Mouse (Mus musculus): ENCODE measurements at regions not wholly inside any gene's neighbourhood (a gene's known extent, or its start where the extent isn't known, plus 50 kb on each side); places are given as distances from the start of the nearest gene placed in this dataset.

- no peak for ATAC-seq (replicated peaks; ENCODE audit: poor library complexity)
Measured at GRCm38 (mm10) chr2:115297463-115297862, 284.1 kb upstream of the BC052040 start.

GRCm38 (mm10) chr2:115307248-115307647, 274.3 kb upstream of the BC052040 start:
- no peak for ATAC-seq (replicated peaks; ENCODE audit: poor library complexity)

GRCm38 (mm10) chr2:115309856-115310631, 271.5 kb upstream of the BC052040 start:
- ATAC-seq (replicated peaks; ENCODE audit: poor library complexity) = no peak

GRCm38 (mm10) chr2:115318551-115318950, 263.0 kb upstream of the BC052040 start:
- no peak for ATAC-seq (replicated peaks; ENCODE audit: poor library complexity)

- no peak for ATAC-seq (replicated peaks; ENCODE audit: poor library complexity)
Measured at GRCm38 (mm10) chr2:115322582-115322981, 258.9 kb upstream of the BC052040 start.

- no peak for ATAC-seq (replicated peaks; ENCODE audit: poor library complexity)
Measured at GRCm38 (mm10) chr2:115326526-115326925, 255.0 kb upstream of the BC052040 start.

GRCm38 (mm10) chr2:115338178-115338577, 243.3 kb upstream of the BC052040 start:
- no peak for ATAC-seq (replicated peaks; ENCODE audit: poor library complexity)

- ATAC-seq (replicated peaks; ENCODE audit: poor library complexity) = no peak
Measured at GRCm38 (mm10) chr2:115339034-115339433, 242.5 kb upstream of the BC052040 start.

GRCm38 (mm10) chr2:115342360-115342759, 239.2 kb upstream of the BC052040 start:
- no peak for ATAC-seq (replicated peaks; ENCODE audit: poor library complexity)

GRCm38 (mm10) chr2:115346551-115346950, 235.0 kb upstream of the BC052040 start:
- no peak for ATAC-seq (replicated peaks; ENCODE audit: poor library complexity)

- no peak for ATAC-seq (replicated peaks; ENCODE audit: poor library complexity)
Measured at GRCm38 (mm10) chr2:115348263-115348662, 233.3 kb upstream of the BC052040 start.

GRCm38 (mm10) chr2:115371072-115371471, 210.4 kb upstream of the BC052040 start:
- ATAC-seq (replicated peaks; ENCODE audit: poor library complexity) = no peak

- no peak for ATAC-seq (replicated peaks; ENCODE audit: poor library complexity)
Measured at GRCm38 (mm10) chr2:115375336-115375735, 206.2 kb upstream of the BC052040 start.

- ATAC-seq (replicated peaks; ENCODE audit: poor library complexity) = no peak
Measured at GRCm38 (mm10) chr2:115384414-115385180, 196.9 kb upstream of the BC052040 start.

- ATAC-seq (replicated peaks; ENCODE audit: poor library complexity) = no peak
Measured at GRCm38 (mm10) chr2:115385207-115386168, 196.0 kb upstream of the BC052040 start.

- no peak for ATAC-seq (replicated peaks; ENCODE audit: poor library complexity)
Measured at GRCm38 (mm10) chr2:115391575-115391974, 189.9 kb upstream of the BC052040 start.

GRCm38 (mm10) chr2:115392082-115392762, 189.3 kb upstream of the BC052040 start:
- ATAC-seq (replicated peaks; ENCODE audit: poor library complexity) = no peak

GRCm38 (mm10) chr2:115394091-115394490, 187.4 kb upstream of the BC052040 start:
- no peak for ATAC-seq (replicated peaks; ENCODE audit: poor library complexity)

GRCm38 (mm10) chr2:115398550-115398949, 183.0 kb upstream of the BC052040 start:
- no peak for ATAC-seq (replicated peaks; ENCODE audit: poor library complexity)

GRCm38 (mm10) chr2:115399107-115399740, 182.3 kb upstream of the BC052040 start:
- ATAC-seq (replicated peaks; ENCODE audit: poor library complexity) = no peak
